Mouse (Mus musculus) G1E (cell line): ENCODE results near the gene Nenf.

ENCODE experiments used
- CTCF ChIP-seq: IDR thresholded peaks from 2 replicates; pipeline ENCODE4 v1.5.1; 2012; ENCODE audit warnings: low read depth, low read length, inconsistent platforms, mixed read lengths
- GATA1 ChIP-seq: IDR thresholded peaks from 2 replicates; pipeline ENCODE4 v1.6.1; 2012; ENCODE audit warnings: borderline replicate concordance, low read length, inconsistent platforms, mixed read lengths
- TAL1 ChIP-seq: conservative IDR thresholded peaks from 2 replicates; pipeline ENCODE4 v1.6.1; 2012; ENCODE audit warnings: low read depth, low read length, inconsistent platforms, mixed read lengths

DNA sequence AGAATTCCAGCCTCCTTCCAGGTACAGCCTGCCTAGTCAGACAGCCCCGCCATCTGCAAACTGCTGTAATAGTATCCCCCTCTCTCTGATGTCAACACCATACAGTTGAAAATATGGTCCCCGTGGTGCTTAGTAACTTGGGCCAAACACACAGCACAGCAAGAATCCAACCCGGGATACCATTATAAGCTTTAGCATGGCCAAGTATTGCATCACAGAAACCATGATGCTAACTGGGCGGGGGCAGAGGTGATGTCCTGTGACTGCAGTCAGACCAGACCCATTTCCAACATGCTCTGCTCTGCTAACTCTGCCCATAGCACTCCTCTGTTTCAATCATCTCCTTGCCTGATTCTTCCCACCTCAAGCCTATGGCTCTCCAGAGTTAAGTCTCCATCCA, 4.1 kb downstream of the Nenf start:
- no peak for TF ChIP-seq CTCF
- TF ChIP-seq GATA1: no peak
- no peak for TF ChIP-seq TAL1
